Mouse (Mus musculus) cerebellum, adult 2 months (tissue): ENCODE data around the gene Man1c1.

Experiments
- CTCF ChIP-seq: fragments of 200-500 bp; IDR thresholded peaks from 2 replicates; pipeline ENCODE4 v1.5.1; 2011; ENCODE audit warnings: low read depth, mild to moderate bottlenecking, control low read depth, low read length, moderate library complexity, borderline replicate concordance; ENCODE audit not compliant: insufficient read depth
- POLR2A ChIP-seq: fragments of 200-500 bp; IDR thresholded peaks from 2 replicates; pipeline ENCODE4 v1.6.1; 2011; ENCODE audit warnings: low read length, control low read depth, borderline replicate concordance; ENCODE audit not compliant: insufficient read depth

- TF ChIP-seq POLR2A, result no peak
- no peak for TF ChIP-seq CTCF
Measured at GRCm38 (mm10) chr4:134517719-134518118, 186.4 kb downstream of the Man1c1 start.
